Mouse (Mus musculus): ENCODE measurements around the gene Furin. TPM values are rescaled to one million over a fixed set of nuclear protein-coding genes. Genes with fewer than 3 reads are reported as not detected.

Gene Furin
- total and polyA plus RNA-seq, 3 experiments, result 13.7 to 32.3 TPM; not detected in 1

DNA sequence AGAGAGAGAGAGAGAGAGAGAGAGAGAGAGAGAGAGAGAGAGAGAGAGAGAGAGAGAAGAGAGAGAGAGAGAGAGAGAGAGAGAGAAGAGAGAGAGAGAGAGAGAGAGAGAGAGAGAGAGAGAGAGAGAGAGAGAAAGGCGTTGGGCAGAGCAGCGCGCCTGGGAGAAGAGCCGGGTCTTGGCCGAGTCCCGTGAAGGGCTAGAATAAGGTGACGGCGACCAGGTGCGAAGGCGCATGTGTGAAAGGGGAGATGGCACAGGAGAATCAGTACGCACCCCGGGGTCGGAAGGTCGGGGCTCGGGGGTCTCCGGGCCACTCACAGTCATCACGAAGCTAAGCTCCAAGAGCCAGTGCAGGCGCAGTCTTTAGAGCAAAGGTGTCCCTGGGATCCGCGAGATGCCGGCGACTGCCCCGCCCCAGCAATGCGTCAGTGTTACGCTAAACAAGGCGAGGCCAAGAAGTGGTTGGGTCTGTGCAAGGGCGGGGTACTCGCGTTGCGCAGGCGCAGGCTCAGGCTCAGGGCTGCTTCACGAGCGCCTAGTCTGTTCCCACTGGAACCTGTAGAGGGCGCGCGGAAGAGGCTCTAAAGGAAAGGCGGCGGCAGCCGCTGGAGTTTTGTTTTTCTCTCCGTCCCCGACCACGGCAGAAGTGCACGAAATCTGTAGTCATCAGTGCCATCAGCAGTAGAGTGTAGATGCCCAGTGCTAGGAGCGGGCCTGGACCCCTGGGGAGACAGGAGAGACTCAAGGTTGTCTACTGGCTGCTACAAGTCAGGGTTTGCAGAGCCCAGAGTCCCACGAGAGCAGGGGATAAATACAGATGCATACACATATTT, 65.2 kb downstream of the Furin start (continued):
- TF ChIP-seq ELF1 (IDR thresholded peaks at IDR 0.05; ENCODE audit: low read depth, low read length) (0 out of 2 replicates have a peak, but pooled peaks have one; percentile 21), ZNF384 (IDR thresholded peaks at IDR 0.05; ENCODE audit: low read depth, low read length) (no peak), SIN3A (IDR thresholded peaks at IDR 0.05; ENCODE audit: low read length) (peak; percentile 87), POLR2AphosphoS5 (IDR thresholded peaks at IDR 0.05; ENCODE audit: borderline replicate concordance, low read depth, low read length) (no peak), GABPA (IDR thresholded peaks at IDR 0.05; ENCODE audit: low read depth, low read length) (no peak), MAZ (IDR thresholded peaks at IDR 0.05; ENCODE audit: low read depth, low read length) (no peak), MYB (IDR thresholded peaks at IDR 0.05; ENCODE audit: low read depth, low read length) (no peak), RAD21 (IDR thresholded peaks at IDR 0.05; ENCODE audit: low read depth, low read length) (peak; percentile 49)

DNA sequence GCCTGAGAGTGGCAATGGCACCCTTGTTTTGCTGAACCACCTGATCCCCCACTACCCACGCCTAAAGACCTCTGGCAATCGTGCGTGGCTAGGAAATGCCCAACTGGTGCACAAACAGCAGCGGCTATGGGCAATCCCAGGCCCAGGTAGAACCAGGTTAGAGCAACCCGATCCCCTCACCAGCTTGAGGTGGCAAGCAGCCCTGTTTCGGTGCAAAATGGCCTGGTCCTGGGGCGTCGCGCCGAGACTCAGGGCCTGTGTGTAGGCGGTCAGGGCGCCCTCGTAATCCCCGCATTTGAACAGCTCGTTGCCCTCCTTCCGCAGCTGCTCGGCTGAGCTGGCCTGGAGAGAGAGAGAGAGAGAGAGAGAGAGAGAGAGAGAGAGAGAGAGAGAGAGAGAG, 65.9 kb downstream of the Furin start:
- peaks cover 2 to 12% of the 10 kb centered on the region in 2 experiments for H3K36me3 ChIP-seq (ENCODE audit: control insufficient read depth in 1 of 2, insufficient read depth in 2 of 2, low read length in 2 of 2)
- DNase-seq (ENCODE audit: low read depth, low spot score), result peak; percentile 66
- H3K27ac ChIP-seq (ENCODE audit: control insufficient read depth, low read depth, low read length), result peak overlapping the region; percentile 18; the same call in 1 of the 2 replicates
- peaks cover 11% of the 10 kb centered on the region for H3K79me2 ChIP-seq (ENCODE audit: control insufficient read depth, insufficient read depth, low read length, poor library complexity)
- peaks cover 0 to 31% of the 10 kb centered on the region in 2 experiments; a peak in 3 of 4 replicates for H3K4me1 ChIP-seq (ENCODE audit: control insufficient read depth in 1 of 2, insufficient read depth in 2 of 2, low read length in 2 of 2)
- no peaks in the 10 kb centered on the region for H3K27me3 ChIP-seq (ENCODE audit: control insufficient read depth in 1 of 2, insufficient read depth in 2 of 2, low read length in 2 of 2)
- H3K9me3 ChIP-seq (replicated peaks; ENCODE audit: insufficient read depth, low read length), result no peaks in the 10 kb centered on the region
- peak overlapping the region; percentile 69 for H3K9ac ChIP-seq (ENCODE audit: control insufficient read depth, low read depth, low read length, poor library complexity, severe bottlenecking)
- peak overlapping the region; percentile 62 to 70 for H3K4me3 ChIP-seq (ENCODE audit: control insufficient read depth in 1 of 2, insufficient read depth in 1 of 2, low read depth in 2 of 2, low read length in 2 of 2)
- TF ChIP-seq E2F4 (IDR thresholded peaks at IDR 0.05; ENCODE audit: borderline replicate concordance, low read depth, low read length) (no peak), ETS1 (IDR thresholded peaks at IDR 0.05; ENCODE audit: low read depth, low read length) (no peak), HCFC1 (IDR thresholded peaks at IDR 0.05; ENCODE audit: low read depth, low read length) (no peak), CHD2 (IDR thresholded peaks at IDR 0.05; ENCODE audit: low read length) (no peak), SIN3A (IDR thresholded peaks at IDR 0.05; ENCODE audit: low read length) (no peak), GABPA (IDR thresholded peaks at IDR 0.05; ENCODE audit: low read depth, low read length) (no peak), MYB (IDR thresholded peaks at IDR 0.05; ENCODE audit: low read depth, low read length) (no peak), ZKSCAN1 (IDR thresholded peaks at IDR 0.05; ENCODE audit: low read depth, low read length) (no peak), USF1 (IDR thresholded peaks at IDR 0.05; ENCODE audit: low read depth, low read length) (no peak), MAX (IDR thresholded peaks at IDR 0.05; ENCODE audit: low read length) (no peak)

Other genes starting within 250 kb of the Furin start
- 8.4 and 10.9 TPM in 2 replicates for gene Sema4b, start 218.6 kb downstream of the Furin start, total RNA-seq (2012; rRNA removed)
- gene Sema4b, start 218.6 kb downstream of the Furin start, polyA plus RNA-seq (2012; ENCODE audit: insufficient read depth in 1 of 2, insufficient read length in 2 of 2, low read depth in 1 of 2, low replicate concordance in 2 of 2, missing spikeins in 1 of 2), result 10 to 100 TPM in 1 of 2 experiments, not detected in 1; 17.3 TPM
- 69.3 and 84.5 TPM in 2 replicates for gene Cib1, start 172.6 kb downstream of the Furin start, total RNA-seq (2012; rRNA removed)
- gene Cib1, start 172.6 kb downstream of the Furin start, polyA plus RNA-seq (2012; ENCODE audit: insufficient read depth in 1 of 2, insufficient read length in 2 of 2, low read depth in 1 of 2, low replicate concordance in 2 of 2, missing spikeins in 1 of 2), result 100 to 1,000 TPM in 1 of 2 experiments, not detected in 1; 145 TPM
- gene Gdpgp1, start 172.6 kb downstream of the Furin start, total RNA-seq (2012; rRNA removed), result 3.4 and 4.0 TPM in 2 replicates
- 1 to 10 TPM in 1 of 2 experiments, not detected in 1; 4.6 TPM for gene Gdpgp1, start 172.6 kb downstream of the Furin start, polyA plus RNA-seq (2012; ENCODE audit: insufficient read depth in 1 of 2, insufficient read length in 2 of 2, low read depth in 1 of 2, low replicate concordance in 2 of 2, missing spikeins in 1 of 2)
- gene Ttll13, start 159.1 kb downstream of the Furin start, total RNA-seq (2012; rRNA removed), result 0.39 and 0.46 TPM in 2 replicates
- under 1 TPM in 1 of 2 experiments, not detected in 1; 0.40 TPM for gene Ttll13, start 159.1 kb downstream of the Furin start, polyA plus RNA-seq (2012; ENCODE audit: insufficient read depth in 1 of 2, insufficient read length in 2 of 2, low read depth in 1 of 2, low replicate concordance in 2 of 2, missing spikeins in 1 of 2)
- 42.8 and 48.0 TPM in 2 replicates for gene Ngrn, start 144.2 kb downstream of the Furin start, total RNA-seq (2012; rRNA removed)
- gene Ngrn, start 144.2 kb downstream of the Furin start, polyA plus RNA-seq (2012; ENCODE audit: insufficient read depth in 1 of 2, insufficient read length in 2 of 2, low read depth in 1 of 2, low replicate concordance in 2 of 2, missing spikeins in 1 of 2), result 10 to 100 TPM in 1 of 2 experiments, not detected in 1; 37.2 TPM
- gene Vps33b, start 135.8 kb downstream of the Furin start, total RNA-seq (2012; rRNA removed), result 24.9 and 27.6 TPM in 2 replicates
- 10 to 100 TPM in 1 of 2 experiments, not detected in 1; 23.4 TPM for gene Vps33b, start 135.8 kb downstream of the Furin start, polyA plus RNA-seq (2012; ENCODE audit: insufficient read depth in 1 of 2, insufficient read length in 2 of 2, low read depth in 1 of 2, low replicate concordance in 2 of 2, missing spikeins in 1 of 2)
- 68.5 and 71.7 TPM in 2 replicates for gene Prc1, start 111.0 kb downstream of the Furin start, total RNA-seq (2012; rRNA removed)
- gene Prc1, start 111.0 kb downstream of the Furin start, polyA plus RNA-seq (2012; ENCODE audit: insufficient read depth in 1 of 2, insufficient read length in 2 of 2, low read depth in 1 of 2, low replicate concordance in 2 of 2, missing spikeins in 1 of 2), result 100 to 1,000 TPM in 1 of 2 experiments, 10 to 100 TPM in 1; 82.2 to 108 TPM
- gene Rccd1, start 81.0 kb downstream of the Furin start, total RNA-seq (2012; rRNA removed), result 13.8 and 20.2 TPM in 2 replicates
- 10 to 100 TPM in 1 of 2 experiments, not detected in 1; 16.8 TPM for gene Rccd1, start 81.0 kb downstream of the Furin start, polyA plus RNA-seq (2012; ENCODE audit: insufficient read depth in 1 of 2, insufficient read length in 2 of 2, low read depth in 1 of 2, low replicate concordance in 2 of 2, missing spikeins in 1 of 2)
- gene Unc45a, start 64.4 kb downstream of the Furin start, total RNA-seq (2012; rRNA removed), result 20.3 and 28.2 TPM in 2 replicates
- gene Unc45a, start 64.4 kb downstream of the Furin start, polyA plus RNA-seq (2012; ENCODE audit: insufficient read depth in 1 of 2, insufficient read length in 2 of 2, low read depth in 1 of 2, low replicate concordance in 2 of 2, missing spikeins in 1 of 2), result 10 to 100 TPM in 1 of 2 experiments, not detected in 1; 26.1 TPM
- 47.6 and 58.1 TPM in 2 replicates for gene Hddc3, start 62.3 kb downstream of the Furin start, total RNA-seq (2012; rRNA removed)
- 10 to 100 TPM in 1 of 2 experiments, not detected in 1; 47.1 TPM for gene Hddc3, start 62.3 kb downstream of the Furin start, polyA plus RNA-seq (2012; ENCODE audit: insufficient read depth in 1 of 2, insufficient read length in 2 of 2, low read depth in 1 of 2, low replicate concordance in 2 of 2, missing spikeins in 1 of 2)
- 17.4 and 19.2 TPM in 2 replicates for gene Man2a2, start 34.1 kb downstream of the Furin start, total RNA-seq (2012; rRNA removed)
- 10 to 100 TPM in 1 of 2 experiments, not detected in 1; 38.6 TPM for gene Man2a2, start 34.1 kb downstream of the Furin start, polyA plus RNA-seq (2012; ENCODE audit: insufficient read depth in 1 of 2, insufficient read length in 2 of 2, low read depth in 1 of 2, low replicate concordance in 2 of 2, missing spikeins in 1 of 2)
- gene Fes, start 17.5 kb downstream of the Furin start, total RNA-seq (2012; rRNA removed), result 1.3 and 2.7 TPM in 2 replicates
- gene Fes, start 17.5 kb downstream of the Furin start, polyA plus RNA-seq (2012; ENCODE audit: insufficient read depth in 1 of 2, insufficient read length in 2 of 2, low read depth in 1 of 2, low replicate concordance in 2 of 2, missing spikeins in 1 of 2), result 1 to 10 TPM in 1 of 2 experiments, not detected in 1; 6.6 TPM
- 24.6 and 28.5 TPM in 2 replicates for gene Blm, start 129.7 kb upstream of the Furin start, total RNA-seq (2012; rRNA removed)
- gene Blm, start 129.7 kb upstream of the Furin start, polyA plus RNA-seq (2012; ENCODE audit: insufficient read depth in 1 of 2, insufficient read length in 2 of 2, low read depth in 1 of 2, low replicate concordance in 2 of 2, missing spikeins in 1 of 2), result 10 to 100 TPM; 52.0 to 83.8 TPM

All from MEL (cell line).